Mouse (Mus musculus): ENCODE measurements around the gene Rbm20. TPM values are rescaled to one million over a fixed set of nuclear protein-coding genes. Genes with fewer than 3 reads are reported as not detected.

The Rbm20 gene
- polyA plus RNA-seq, 1 experiment, result not detected

DNA sequence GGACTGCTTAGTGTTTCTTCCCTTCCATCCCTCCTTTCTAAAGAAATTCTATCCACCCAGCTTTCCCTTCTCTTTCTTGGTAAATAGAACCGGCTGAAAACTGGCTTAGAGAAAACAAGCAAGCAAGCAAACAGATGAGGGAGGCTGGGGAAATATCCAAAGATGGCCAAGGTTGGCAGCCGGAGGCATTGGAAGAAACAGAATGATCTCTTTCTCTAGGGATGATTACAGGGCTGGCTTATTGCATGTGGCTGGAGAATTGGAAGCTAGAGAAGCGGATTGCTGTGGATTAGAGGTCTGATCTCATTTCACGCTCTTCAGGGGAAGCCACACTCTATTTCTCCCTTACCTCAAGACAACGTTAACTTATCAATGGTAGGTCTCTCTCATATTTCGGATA, 198.1 kb downstream of the Rbm20 start:
- 53% methylated on average over 6 of the region's 6 CpGs for WGBS
- H3K4me1 ChIP-seq (ENCODE audit: control insufficient read depth, insufficient read depth, low read length), result no peaks in the 10 kb centered on the region
- TF ChIP-seq POLR2A (IDR thresholded peaks at IDR 0.05; ENCODE audit: insufficient read depth, low read depth, low read length) (no peak), CTCF (IDR thresholded peaks at IDR 0.05; ENCODE audit: insufficient read depth, low read depth, low read length) (no peak)
- no peak overlapping the region for H3K4me3 ChIP-seq (ENCODE audit: insufficient read depth, low read depth, low read length)
- H3K27ac ChIP-seq (ENCODE audit: insufficient read depth, low read depth, low read length), result no peak overlapping the region

DNA sequence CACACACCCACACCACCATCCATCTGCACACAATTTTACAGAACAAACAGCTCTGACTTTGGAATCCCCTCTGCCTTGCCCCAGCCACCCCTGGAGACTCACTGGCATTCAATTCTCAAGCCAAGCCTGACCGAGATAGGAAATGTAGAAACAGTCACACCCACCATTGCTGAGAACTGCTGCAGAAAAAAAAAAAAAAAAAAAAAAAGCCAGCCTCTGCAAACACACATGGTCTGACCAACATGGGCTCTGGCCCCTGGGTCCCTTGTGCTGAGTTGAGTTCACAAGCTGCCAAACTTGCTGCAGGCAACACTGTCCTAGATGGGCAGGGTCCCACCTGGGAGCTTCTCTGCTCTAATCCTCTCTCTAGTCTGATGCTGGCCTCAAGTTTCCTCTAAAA, 200.7 kb downstream of the Rbm20 start:
- no peak overlapping the region for H3K27ac ChIP-seq (ENCODE audit: insufficient read depth, low read depth, low read length)
- no peak overlapping the region for H3K4me3 ChIP-seq (ENCODE audit: insufficient read depth, low read depth, low read length)
- TF ChIP-seq POLR2A (IDR thresholded peaks at IDR 0.05; ENCODE audit: insufficient read depth, low read depth, low read length) (no peak), CTCF (IDR thresholded peaks at IDR 0.05; ENCODE audit: insufficient read depth, low read depth, low read length) (no peak)
- WGBS, result 81% methylated on average over 1 of the region's 1 CpGs
- H3K4me1 ChIP-seq (ENCODE audit: control insufficient read depth, insufficient read depth, low read length), result no peaks in the 10 kb centered on the region

GRCm38 (mm10) chr19:53880460-53880859, 203.4 kb downstream of the Rbm20 start:
- WGBS, result 90% methylated on average over 1 of the region's 1 CpGs
- Histone ChIP-seq H3K4me3 (ENCODE audit: insufficient read depth, low read depth, low read length) (no peak overlapping the region), H3K27ac (ENCODE audit: insufficient read depth, low read depth, low read length) (no peak overlapping the region), H3K4me1 (ENCODE audit: control insufficient read depth, insufficient read depth, low read length) (peaks cover 3% of the 10 kb centered on the region; the same call in 1 of the 2 replicates)
- TF ChIP-seq POLR2A (IDR thresholded peaks at IDR 0.05; ENCODE audit: insufficient read depth, low read depth, low read length), result no peak

DNA sequence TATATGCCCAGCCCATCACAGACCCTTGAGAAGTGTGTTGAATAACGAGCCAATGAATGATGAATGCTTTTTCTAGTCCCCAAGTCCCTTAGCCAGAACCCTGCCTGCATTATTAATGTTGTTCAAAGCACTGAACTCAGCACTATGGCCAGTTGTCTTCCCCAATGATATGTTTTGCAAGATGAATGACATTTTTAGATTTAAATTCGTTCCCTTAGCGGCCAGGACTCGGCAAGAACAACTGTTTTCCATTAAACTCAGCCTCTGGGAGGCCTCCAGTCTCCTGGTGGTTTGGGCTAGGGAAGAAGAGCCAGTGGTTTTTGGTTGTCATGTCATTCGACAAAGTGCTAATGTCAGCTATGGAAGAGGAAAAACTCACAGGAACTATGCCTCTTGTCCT, 204.7 kb downstream of the Rbm20 start:
- H3K4me1 ChIP-seq (ENCODE audit: control insufficient read depth, insufficient read depth, low read length), result peaks cover 3% of the 10 kb centered on the region; the same call in 1 of the 2 replicates
- 60% methylated on average over 5 of the region's 5 CpGs for WGBS
- no peak overlapping the region for H3K27ac ChIP-seq (ENCODE audit: insufficient read depth, low read depth, low read length)

DNA sequence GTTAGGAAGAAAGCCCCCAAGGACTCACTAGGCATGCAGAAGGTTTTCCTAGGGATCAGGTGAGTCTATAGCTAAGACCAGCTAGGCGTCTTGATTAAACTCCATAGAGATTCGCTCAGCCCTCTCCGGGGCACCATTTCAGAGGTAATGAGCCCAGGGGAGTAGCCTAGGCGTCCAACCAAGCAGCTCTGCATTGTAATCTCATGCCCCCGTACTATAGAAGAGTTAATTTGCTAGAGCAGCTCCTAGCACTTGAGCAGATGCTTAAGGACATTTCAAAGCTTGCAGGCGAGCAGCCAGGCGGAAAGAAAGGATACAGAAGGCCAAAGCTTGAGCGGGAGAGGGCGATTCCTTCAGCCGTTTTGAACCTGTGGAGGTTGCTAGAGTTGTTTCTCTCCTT, 208.3 kb downstream of the Rbm20 start:
- Histone ChIP-seq H3K4me3 (ENCODE audit: insufficient read depth, low read depth, low read length) (no peak overlapping the region), H3K27ac (ENCODE audit: insufficient read depth, low read depth, low read length) (no peak overlapping the region), H3K4me1 (ENCODE audit: control insufficient read depth, insufficient read depth, low read length) (peaks cover 3% of the 10 kb centered on the region; the same call in 1 of the 2 replicates)
- TF ChIP-seq POLR2A (IDR thresholded peaks at IDR 0.05; ENCODE audit: insufficient read depth, low read depth, low read length) (no peak), CTCF (IDR thresholded peaks at IDR 0.05; ENCODE audit: insufficient read depth, low read depth, low read length) (no peak)
- 46% methylated on average over 10 of the region's 10 CpGs for WGBS

More for the DNA sequence above, 204.7 kb downstream of the Rbm20 start:
- H3K4me3 ChIP-seq (ENCODE audit: insufficient read depth, low read depth, low read length), result no peak overlapping the region
- no peak for TF ChIP-seq CTCF (IDR thresholded peaks at IDR 0.05; ENCODE audit: insufficient read depth, low read depth, low read length)
- TF ChIP-seq POLR2A (IDR thresholded peaks at IDR 0.05; ENCODE audit: insufficient read depth, low read depth, low read length), result no peak

- Histone ChIP-seq H3K4me1 (ENCODE audit: control insufficient read depth, insufficient read depth, low read length) (peaks cover 3% of the 10 kb centered on the region; the same call in 1 of the 2 replicates), H3K27ac (ENCODE audit: insufficient read depth, low read depth, low read length) (no peak overlapping the region), H3K4me3 (ENCODE audit: insufficient read depth, low read depth, low read length) (no peak overlapping the region)
- 97% methylated on average over 10 of the region's 10 CpGs for WGBS
- TF ChIP-seq POLR2A (IDR thresholded peaks at IDR 0.05; ENCODE audit: insufficient read depth, low read depth, low read length) (no peak), CTCF (IDR thresholded peaks at IDR 0.05; ENCODE audit: insufficient read depth, low read depth, low read length) (no peak)
Measured at GRCm38 (mm10) chr19:53886576-53887370, 209.7 kb downstream of the Rbm20 start.

DNA sequence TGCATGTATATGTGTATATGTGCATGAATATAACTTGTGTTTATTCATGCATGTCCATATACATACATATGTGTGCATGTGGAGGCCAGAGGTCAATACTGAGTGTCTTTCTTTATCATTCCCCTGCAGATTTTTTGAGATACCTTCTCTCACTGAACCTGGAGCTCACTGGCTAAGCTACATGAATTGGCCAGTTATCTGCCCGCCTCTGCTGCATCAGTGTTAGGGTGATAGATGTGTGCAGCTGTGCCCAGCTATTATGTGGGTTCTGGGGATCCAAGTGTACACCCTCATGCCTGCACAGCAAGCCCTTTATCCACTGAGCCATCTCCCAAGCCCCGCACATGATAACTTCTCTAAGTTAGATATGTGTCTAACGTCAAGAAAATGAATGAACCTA, 210.7 kb downstream of the Rbm20 start:
- Histone ChIP-seq H3K27ac (ENCODE audit: insufficient read depth, low read depth, low read length) (no peak overlapping the region), H3K4me3 (ENCODE audit: insufficient read depth, low read depth, low read length) (no peak overlapping the region), H3K4me1 (ENCODE audit: control insufficient read depth, insufficient read depth, low read length) (peaks cover 8% of the 10 kb centered on the region)
- 86% methylated on average over 3 of the region's 3 CpGs for WGBS
- no peak for TF ChIP-seq CTCF (IDR thresholded peaks at IDR 0.05; ENCODE audit: insufficient read depth, low read depth, low read length)
- TF ChIP-seq POLR2A (IDR thresholded peaks at IDR 0.05; ENCODE audit: insufficient read depth, low read depth, low read length), result no peak

DNA sequence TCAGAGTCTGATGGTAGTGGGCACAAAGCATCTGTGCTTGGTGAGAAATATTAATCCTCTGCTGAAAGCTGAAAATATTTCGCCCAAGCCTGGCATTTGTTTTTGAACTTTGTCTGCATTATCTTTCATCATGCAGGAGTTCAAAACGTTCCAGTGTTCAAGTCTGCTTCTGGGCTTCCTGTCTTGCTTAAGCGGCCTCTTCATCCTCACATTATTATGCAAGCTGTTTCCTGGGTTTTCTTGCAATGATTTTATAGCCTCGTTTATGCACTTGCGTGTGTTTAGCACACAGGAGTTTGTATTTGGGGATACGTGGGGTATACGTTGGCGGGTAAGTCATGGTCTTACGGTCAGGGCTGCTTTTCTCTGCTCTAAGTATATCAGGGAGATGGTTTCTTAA, 211.2 kb downstream of the Rbm20 start:
- no peak overlapping the region for H3K27ac ChIP-seq (ENCODE audit: insufficient read depth, low read depth, low read length)
- H3K4me1 ChIP-seq (ENCODE audit: control insufficient read depth, insufficient read depth, low read length), result peaks cover 7% of the 10 kb centered on the region
- no peak for TF ChIP-seq POLR2A (IDR thresholded peaks at IDR 0.05; ENCODE audit: insufficient read depth, low read depth, low read length)
- TF ChIP-seq CTCF (IDR thresholded peaks at IDR 0.05; ENCODE audit: insufficient read depth, low read depth, low read length), result no peak
- H3K4me3 ChIP-seq (ENCODE audit: insufficient read depth, low read depth, low read length), result no peak overlapping the region
- WGBS, result 86% methylated on average over 9 of the region's 9 CpGs

- WGBS, result 90% methylated on average over 5 of the region's 5 CpGs
- TF ChIP-seq CTCF (IDR thresholded peaks at IDR 0.05; ENCODE audit: insufficient read depth, low read depth, low read length) (no peak), POLR2A (IDR thresholded peaks at IDR 0.05; ENCODE audit: insufficient read depth, low read depth, low read length) (no peak)
- H3K27ac ChIP-seq (ENCODE audit: insufficient read depth, low read depth, low read length), result no peak overlapping the region
- no peak overlapping the region for H3K4me3 ChIP-seq (ENCODE audit: insufficient read depth, low read depth, low read length)
- H3K4me1 ChIP-seq (ENCODE audit: control insufficient read depth, insufficient read depth, low read length), result peaks cover 11% of the 10 kb centered on the region
Measured at GRCm38 (mm10) chr19:53889555-53889954, 212.4 kb downstream of the Rbm20 start.
